Mouse (Mus musculus): ENCODE data around the gene Brcc3. TPM values are rescaled to one million over a fixed set of nuclear protein-coding genes. Genes with fewer than 3 reads are reported as not detected.

The Brcc3 gene
- polyA plus RNA-seq, 1 experiment from 2014 or later = 51.9 TPM

Other genes starting within 250 kb of the Brcc3 start
- 44.5 to 78.1 TPM (median 48.7 TPM) in 3 replicates for gene Fundc2, start 34.2 kb upstream of the Brcc3 start, polyA plus RNA-seq (2018)
- 0.15 to 0.36 TPM (median 0.29 TPM) in 3 replicates for gene F8, start 34.0 kb upstream of the Brcc3 start, polyA plus RNA-seq (2018)
- gene Cmc4, start within 50 bp of the Brcc3 start, polyA plus RNA-seq (2018) = 10.3 to 27.7 TPM (median 17.2 TPM) in 3 replicates
- gene Mtcp1, start within 50 bp of the Brcc3 start, polyA plus RNA-seq (2018) = 4.4 to 12.2 TPM (median 7.3 TPM) in 3 replicates
- 29.7 to 41.6 TPM (median 37.2 TPM) in 3 replicates for gene Vbp1, start 97.7 kb downstream of the Brcc3 start, polyA plus RNA-seq (2018)
- not detected in 3 replicates for gene Rab39b, start 161.6 kb downstream of the Brcc3 start, polyA plus RNA-seq (2018)